Mouse (Mus musculus): ENCODE measurements around the gene Serpinb6a.

The Serpinb6a gene

GRCm38 (mm10) chr13:33921041-33921440 lies 81.6 kb downstream of the Serpinb6a start:
- DNase-seq (ENCODE audit: low read depth, low spot score) = peak; percentile 96

DNA sequence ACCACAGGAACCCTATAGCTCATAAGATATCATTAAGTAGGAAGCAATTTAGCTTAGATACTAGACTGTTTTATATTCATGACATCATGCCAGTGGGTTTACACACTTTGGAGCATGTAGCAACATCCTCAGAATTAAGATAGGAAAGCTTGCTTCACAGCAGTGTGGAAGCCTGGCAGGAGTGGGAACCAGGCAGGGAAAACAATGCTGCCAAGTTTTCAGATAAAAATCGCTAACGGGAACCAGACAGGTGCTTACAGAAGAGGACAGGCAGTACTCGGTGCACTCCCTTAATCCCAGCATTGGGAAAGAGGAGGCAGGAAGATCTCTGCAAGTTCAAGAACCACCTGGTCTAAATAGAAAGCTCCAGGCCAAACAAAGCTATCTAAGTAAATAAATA lies 95.8 kb downstream of the Serpinb6a start:
- no peak for DNase-seq (ENCODE audit: low read depth, low spot score)

DNA sequence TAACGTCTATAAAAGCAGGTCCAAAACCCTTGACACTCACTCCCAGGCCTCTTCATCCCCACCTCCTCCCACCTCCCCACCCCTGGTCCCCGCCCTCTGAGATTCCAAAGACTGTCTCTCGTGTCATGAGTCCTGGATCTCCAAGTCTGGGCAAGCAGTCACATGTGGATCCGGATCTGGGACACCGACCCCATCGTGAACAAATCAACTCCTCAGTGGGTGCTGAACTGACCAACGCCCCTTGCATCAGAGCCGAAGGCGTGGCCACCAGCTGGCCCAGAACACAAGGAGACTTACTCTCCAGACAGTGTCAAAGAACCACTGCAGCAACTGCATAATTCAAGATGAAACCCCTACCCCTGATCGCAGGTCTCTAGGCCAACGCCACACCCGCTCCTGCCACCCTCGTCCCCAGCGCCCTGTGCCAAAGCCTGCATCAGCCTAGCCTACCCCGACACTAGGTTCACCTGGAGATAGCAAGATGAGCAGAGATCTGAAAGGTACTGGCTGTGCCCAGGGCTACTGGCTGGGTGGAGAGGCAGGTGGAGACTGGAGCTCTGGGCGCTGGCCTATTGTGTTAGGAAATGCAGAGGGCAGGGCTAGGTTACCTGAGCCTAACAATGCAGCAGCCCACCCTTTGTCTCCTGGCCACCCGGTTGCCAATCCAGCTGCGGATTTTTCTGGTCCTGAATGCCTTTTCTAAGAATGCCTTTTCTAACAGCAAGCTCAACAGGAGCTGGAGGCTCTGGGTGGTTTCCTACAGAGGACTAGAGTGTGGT lies 97.2 kb downstream of the Serpinb6a start, which contains the start of gene Serpinb6c:
Gene Serpinb6c (minus strand): TSS at position 533 of the 779 bp plus-strand sequence.
- peak; percentile 89 for DNase-seq (ENCODE audit: low read depth, low spot score)

DNA sequence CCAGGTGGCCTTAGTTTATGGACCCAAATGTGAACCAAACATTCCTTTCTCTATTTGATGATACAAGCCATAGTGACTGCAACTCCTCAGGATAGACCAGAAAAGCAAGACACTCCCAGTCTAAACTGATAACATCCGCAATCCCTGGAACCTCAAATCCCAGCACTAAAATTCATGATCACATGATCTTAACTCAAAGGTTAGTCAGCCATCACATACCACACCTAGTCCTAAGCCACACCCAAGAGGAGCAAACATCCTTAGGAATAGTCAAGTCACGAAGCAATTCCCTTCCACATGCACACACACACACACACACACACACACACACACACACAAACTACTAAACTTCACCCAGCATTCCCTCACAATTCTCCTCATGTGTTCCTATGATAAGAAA lies 99.3 kb downstream of the Serpinb6a start:
- DNase-seq (ENCODE audit: low read depth, low spot score) = no peak

GRCm38 (mm10) chr13:33894207-33894606 lies 108.4 kb downstream of the Serpinb6a start:
- peak; percentile 76 for DNase-seq (ENCODE audit: low read depth, low spot score)

Measured in ZHBTc4 (cell line).